Mouse (Mus musculus) liver, embryonic 13.5 days (tissue): ENCODE measurements around the gene Mapk10. TPM values are rescaled to one million over a fixed set of nuclear protein-coding genes. Genes with fewer than 3 reads are reported as not detected.

Experiments used
- ATAC-seq: fragments of 200-750 bp; cut with Nextera tagmentation; 2 replicates; pipeline ENCODE4 v1.8.0; 2017; ENCODE audit warnings: low read depth, mild to moderate bottlenecking, moderate number of reproducible peaks, moderate library complexity
- DNase-seq: peaks from one replicate; pipeline ENCODE4 v3.0.0; 2022
- H3K27ac ChIP-seq: fragments of 300-500 bp; sonication (generic); 2 replicates; pipeline ENCODE4 v1.5.1; 2015; ENCODE audit warnings: moderate library complexity, mild to moderate bottlenecking, inconsistent platforms
- H3K27me3 ChIP-seq: fragments of 300-500 bp; sonication (generic); 2 replicates; pipeline ENCODE4 v1.6.1; 2015; ENCODE audit warnings: mild to moderate bottlenecking, inconsistent platforms
- H3K36me3 ChIP-seq: fragments of 300-500 bp; sonication (generic); 2 replicates; pipeline ENCODE4 v1.6.1; 2015; ENCODE audit warnings: mild to moderate bottlenecking, inconsistent platforms
- H3K4me1 ChIP-seq: fragments of 300-500 bp; sonication (generic); replicated peaks from 2 replicates; pipeline ENCODE4 v1.6.1; 2015; ENCODE audit warnings: inconsistent platforms
- H3K4me2 ChIP-seq: fragments of 300-500 bp; sonication (generic); 2 replicates; pipeline ENCODE4 v1.6.1; 2015; ENCODE audit warnings: inconsistent platforms, mild to moderate bottlenecking, moderate library complexity
- H3K4me3 ChIP-seq: fragments of 300-500 bp; sonication (generic); replicated peaks from 2 replicates; pipeline ENCODE4 v1.5.1; 2015; ENCODE audit warnings: mild to moderate bottlenecking, inconsistent platforms
- H3K9ac ChIP-seq: fragments of 300-500 bp; sonication (generic); 2 replicates; pipeline ENCODE4 v1.6.1; 2015; ENCODE audit warnings: mild to moderate bottlenecking, inconsistent platforms
- H3K9me3 ChIP-seq: fragments of 300-500 bp; sonication (generic); replicated peaks from 2 replicates; pipeline ENCODE4 v1.6.1; 2016; ENCODE audit warnings: inconsistent platforms
- WGBS: fragments of 180-500 bp; shearing (Covaris S2); methylation state at CpG from one replicate; pipeline ENCODE4 v1.1.7; 2015; ENCODE audit not compliant: insufficient replicate concordance; 5-methylcytosine and 5-hydroxymethylcytosine counted together
- polyA plus RNA-seq: library from polyadenylated mRNA; unstranded; fragments of >200 nt; fragmentation: Nextera tagmentation; extraction: Ambion mirVana; gene quantifications from 2 replicates; pipeline ENCODE4 v1.2.1, GENCODE M21; 2015

Mapk10 gene
- polyA plus RNA-seq, 1 experiment from 2014 or later: 0.13 TPM

GRCm38 (mm10) chr5:103105441-103106414 lies 105.4 kb downstream of the Mapk10 start:
- Histone ChIP-seq H3K4me3 (no peak overlapping the region), H3K9me3 (peaks cover 8% of the 10 kb centered on the region; the same call in 1 of the 2 replicates), H3K4me2 (no peak overlapping the region), H3K4me1 (no peaks in the 10 kb centered on the region), H3K36me3 (no peaks in the 10 kb centered on the region), H3K27ac (no peak overlapping the region), H3K27me3 (no peaks in the 10 kb centered on the region), H3K9ac (no peak overlapping the region)
- WGBS: 59% methylated on average over 10 of the region's 10 CpGs
- ATAC-seq (no peak), DNase-seq (no peak)

GRCm38 (mm10) chr5:103104082-103104481 lies 107.1 kb downstream of the Mapk10 start:
- no peak overlapping the region for H3K4me3 ChIP-seq
- peaks cover 8% of the 10 kb centered on the region; the same call in 1 of the 2 replicates for H3K9me3 ChIP-seq
- no peaks in the 10 kb centered on the region for H3K4me1 ChIP-seq
- 58% methylated on average over 5 of the region's 5 CpGs for WGBS
- H3K27ac ChIP-seq: no peak overlapping the region
- H3K27me3 ChIP-seq: no peaks in the 10 kb centered on the region
- H3K4me2 ChIP-seq: no peak overlapping the region
- DNase-seq: no peak
- ATAC-seq: no peak
- no peak overlapping the region for H3K9ac ChIP-seq
- no peaks in the 10 kb centered on the region for H3K36me3 ChIP-seq

GRCm38 (mm10) chr5:103102876-103103393 lies 108.2 kb downstream of the Mapk10 start:
- H3K4me1 ChIP-seq: no peaks in the 10 kb centered on the region
- no peak overlapping the region for H3K27ac ChIP-seq
- peaks cover 5% of the 10 kb centered on the region; the same call in 1 of the 2 replicates for H3K9me3 ChIP-seq
- WGBS: 60% methylated on average over 5 of the region's 5 CpGs
- ATAC-seq (no peak), DNase-seq (no peak)
- H3K4me3 ChIP-seq: no peak overlapping the region
- no peak overlapping the region for H3K9ac ChIP-seq
- H3K4me2 ChIP-seq: no peak overlapping the region
- H3K27me3 ChIP-seq: no peaks in the 10 kb centered on the region
- H3K36me3 ChIP-seq: no peaks in the 10 kb centered on the region

- H3K4me1 ChIP-seq: no peaks in the 10 kb centered on the region
- H3K4me2 ChIP-seq: no peak overlapping the region
- no peak overlapping the region for H3K4me3 ChIP-seq
- no peaks in the 10 kb centered on the region for H3K36me3 ChIP-seq
- H3K27ac ChIP-seq: no peak overlapping the region
- H3K9me3 ChIP-seq: 0 out of 2 replicates have a peak, but pooled peaks cover 4% of the 10 kb centered on the region
- no peaks in the 10 kb centered on the region for H3K27me3 ChIP-seq
- no peak for DNase-seq
- H3K9ac ChIP-seq: no peak overlapping the region
- no peak for ATAC-seq
- 62% methylated on average over 1 of the region's 1 CpGs for WGBS
These were observed 109.0 kb downstream of the Mapk10 start for GRCm38 (mm10) chr5:103102176-103102575.

GRCm38 (mm10) chr5:103094166-103094565 lies 117.0 kb downstream of the Mapk10 start:
- Histone ChIP-seq H3K4me2 (no peak overlapping the region), H3K9me3 (no peaks in the 10 kb centered on the region), H3K27me3 (no peaks in the 10 kb centered on the region), H3K4me3 (no peak overlapping the region), H3K27ac (no peak overlapping the region), H3K4me1 (no peaks in the 10 kb centered on the region), H3K36me3 (no peaks in the 10 kb centered on the region), H3K9ac (no peak overlapping the region)
- DNase-seq (no peak), ATAC-seq (no peak)
- 75% methylated on average over 2 of the region's 2 CpGs for WGBS

- WGBS: 57% methylated on average over 2 of the region's 2 CpGs
- Histone ChIP-seq H3K27ac (no peak overlapping the region), H3K9me3 (no peaks in the 10 kb centered on the region), H3K4me1 (no peaks in the 10 kb centered on the region), H3K4me2 (no peak overlapping the region), H3K36me3 (no peaks in the 10 kb centered on the region), H3K4me3 (no peak overlapping the region), H3K9ac (no peak overlapping the region), H3K27me3 (no peaks in the 10 kb centered on the region)
- ATAC-seq (no peak), DNase-seq (no peak)
These were observed 125.3 kb downstream of the Mapk10 start for GRCm38 (mm10) chr5:103085844-103086243.

GRCm38 (mm10) chr5:103075451-103075850 lies 135.7 kb downstream of the Mapk10 start:
- DNase-seq (no peak), ATAC-seq (no peak)
- Histone ChIP-seq H3K27me3 (no peaks in the 10 kb centered on the region), H3K36me3 (no peaks in the 10 kb centered on the region), H3K27ac (no peak overlapping the region), H3K4me2 (no peak overlapping the region), H3K9me3 (no peaks in the 10 kb centered on the region), H3K4me1 (no peaks in the 10 kb centered on the region), H3K4me3 (no peak overlapping the region), H3K9ac (no peak overlapping the region)
- WGBS: 50% methylated on average over 8 of the region's 8 CpGs

GRCm38 (mm10) chr5:103072200-103072825 lies 138.8 kb downstream of the Mapk10 start:
- H3K4me3 ChIP-seq: no peak overlapping the region
- ATAC-seq (no peak), DNase-seq (no peak)
- no peak overlapping the region for H3K27ac ChIP-seq
- H3K27me3 ChIP-seq: no peaks in the 10 kb centered on the region
- H3K4me2 ChIP-seq: no peak overlapping the region
- H3K9ac ChIP-seq: no peak overlapping the region
- no peaks in the 10 kb centered on the region for H3K36me3 ChIP-seq
- 63% methylated on average over 6 of the region's 6 CpGs for WGBS
- no peaks in the 10 kb centered on the region for H3K4me1 ChIP-seq
- H3K9me3 ChIP-seq: no peaks in the 10 kb centered on the region

- no peaks in the 10 kb centered on the region for H3K27me3 ChIP-seq
- no peaks in the 10 kb centered on the region for H3K36me3 ChIP-seq
- no peak for ATAC-seq
- no peak overlapping the region for H3K4me3 ChIP-seq
- H3K4me2 ChIP-seq: no peak overlapping the region
- DNase-seq: no peak
- no peak overlapping the region for H3K9ac ChIP-seq
- H3K4me1 ChIP-seq: no peaks in the 10 kb centered on the region
- WGBS: 73% methylated on average over 17 of the region's 17 CpGs
- H3K27ac ChIP-seq: no peak overlapping the region
- no peaks in the 10 kb centered on the region for H3K9me3 ChIP-seq
These were observed 140.0 kb downstream of the Mapk10 start for GRCm38 (mm10) chr5:103071006-103071612.

GRCm38 (mm10) chr5:103050319-103050916 lies 160.7 kb downstream of the Mapk10 start:
- Histone ChIP-seq H3K4me1 (no peaks in the 10 kb centered on the region), H3K9ac (no peak overlapping the region), H3K4me3 (no peak overlapping the region), H3K27ac (no peak overlapping the region), H3K36me3 (no peaks in the 10 kb centered on the region), H3K27me3 (no peaks in the 10 kb centered on the region), H3K9me3 (no peaks in the 10 kb centered on the region), H3K4me2 (no peak overlapping the region)
- WGBS: 54% methylated on average over 8 of the region's 8 CpGs
- ATAC-seq: no peak
- DNase-seq: no peak

GRCm38 (mm10) chr5:103048011-103048410 lies 163.1 kb downstream of the Mapk10 start:
- H3K9me3 ChIP-seq: no peaks in the 10 kb centered on the region
- 63% methylated on average over 4 of the region's 4 CpGs for WGBS
- no peak overlapping the region for H3K4me3 ChIP-seq
- ATAC-seq (no peak), DNase-seq (no peak)
- H3K36me3 ChIP-seq: no peaks in the 10 kb centered on the region
- H3K27me3 ChIP-seq: no peaks in the 10 kb centered on the region
- no peak overlapping the region for H3K9ac ChIP-seq
- no peak overlapping the region for H3K4me2 ChIP-seq
- H3K27ac ChIP-seq: no peak overlapping the region
- H3K4me1 ChIP-seq: no peaks in the 10 kb centered on the region
